ENCODE assay signal across 8 mouse cellular contexts in genomic region chr12:76256114-76256843, GRCm38 (mm10). TPM values are rescaled to one million over a fixed set of nuclear protein-coding genes. Genes with fewer than 3 reads are reported as not detected.
DNase-seq lines count a peak whose midpoint lies in the region; ATAC-seq and TF ChIP-seq lines count a peak whose summit lies in the region.

No protein-coding gene starts in this region.

- no peak overlapping the region for H3K27ac ChIP-seq in hindbrain, embryonic 12.5 days
- H3K27ac ChIP-seq in limb, embryonic 14.5 days (replicated peaks; ENCODE audit: low read depth, low read length): 0 out of 2 replicates have a peak overlapping the region, but pooled peaks have one; percentile 75
- no peak overlapping the region for H3K27ac ChIP-seq in midbrain, postnatal 0 days (ENCODE audit: low read depth, low read length)

- no peaks in the 10 kb centered on the region for H3K36me3 ChIP-seq in hindbrain, embryonic 12.5 days
- no peaks in the 10 kb centered on the region for H3K36me3 ChIP-seq in limb, embryonic 14.5 days (ENCODE audit: control insufficient read depth, insufficient read depth, low read length)
- H3K36me3 ChIP-seq in midbrain, postnatal 0 days (ENCODE audit: insufficient read depth, low read length): no peaks in the 10 kb centered on the region

- H3K4me2 ChIP-seq in hindbrain, embryonic 12.5 days (replicated peaks): peak overlapping the region; percentile 85
- peak overlapping the region; percentile 94 for H3K4me2 ChIP-seq in limb, embryonic 14.5 days (replicated peaks; ENCODE audit: low read depth, low read length, severe bottlenecking)
- peak overlapping the region; percentile 61 for H3K4me2 ChIP-seq in midbrain, postnatal 0 days (ENCODE audit: low read depth, low read length, poor library complexity, severe bottlenecking)

- TF ChIP-seq POLR2A in limb, embryonic 14.5 days (IDR thresholded peaks at IDR 0.05; ENCODE audit: borderline replicate concordance, extremely low read depth, insufficient read depth, insufficient read length): no peak

- peak overlapping the region; percentile 63 for H3K9ac ChIP-seq in hindbrain, embryonic 12.5 days
- H3K9ac ChIP-seq in limb, embryonic 14.5 days (ENCODE audit: low read depth, low read length, severe bottlenecking): peak overlapping the region; percentile 70
- H3K9ac ChIP-seq in midbrain, postnatal 0 days (replicated peaks; ENCODE audit: low read length, poor library complexity, severe bottlenecking): peak overlapping the region; percentile 69; the same call in 1 of the 2 replicates

- ATAC-seq in hindbrain, embryonic 12.5 days (ENCODE audit: low FRiP score): no peak
- ATAC-seq in limb, embryonic 14.5 days (ENCODE audit: low FRiP score, low read depth): no peak
- no peak for ATAC-seq in midbrain, postnatal 0 days (ENCODE audit: low FRiP score)
- no peak for ATAC-seq in frontal cortex, adult (ENCODE audit: low TSS enrichment)

- no peak for TF ChIP-seq CTCF in midbrain, postnatal 0 days (IDR thresholded peaks at IDR 0.05)

- H3K4me1 ChIP-seq in hindbrain, embryonic 12.5 days: peaks cover 12% of the 10 kb centered on the region
- H3K4me1 ChIP-seq in limb, embryonic 14.5 days (ENCODE audit: control insufficient read depth, insufficient read depth, low read length): peaks cover 11% of the 10 kb centered on the region; the same call in 1 of the 2 replicates
- H3K4me1 ChIP-seq in midbrain, postnatal 0 days (ENCODE audit: insufficient read depth, low read length): no peaks in the 10 kb centered on the region

- H3K9me3 ChIP-seq in hindbrain, embryonic 12.5 days (replicated peaks): no peaks in the 10 kb centered on the region
- no peaks in the 10 kb centered on the region for H3K9me3 ChIP-seq in limb, embryonic 14.5 days (ENCODE audit: control insufficient read depth, low read length)
- H3K9me3 ChIP-seq in midbrain, postnatal 0 days (ENCODE audit: low read length): no peaks in the 10 kb centered on the region

- WGBS in hindbrain, embryonic 12.5 days: 6% methylated on average over 17 of the region's 17 CpGs
- WGBS in limb, embryonic 14.5 days: 7% methylated on average over 17 of the region's 17 CpGs
- WGBS in midbrain, postnatal 0 days: 9% methylated on average over 17 of the region's 17 CpGs

- H3K27me3 ChIP-seq in hindbrain, embryonic 12.5 days: no peaks in the 10 kb centered on the region
- no peaks in the 10 kb centered on the region for H3K27me3 ChIP-seq in limb, embryonic 14.5 days (ENCODE audit: control insufficient read depth, insufficient read depth, low read length)
- H3K27me3 ChIP-seq in midbrain, postnatal 0 days (ENCODE audit: insufficient read depth, low read length): no peaks in the 10 kb centered on the region

- H3K4me3 ChIP-seq in hindbrain, embryonic 12.5 days: peak overlapping the region; percentile 49
- peak overlapping the region; percentile 64 for H3K4me3 ChIP-seq in limb, embryonic 14.5 days (replicated peaks; ENCODE audit: low read length)
- H3K4me3 ChIP-seq in midbrain, postnatal 0 days (ENCODE audit: low read depth, low read length): peak overlapping the region; percentile 60

- peak; percentile 10 for DNase-seq in adrenal gland, adult 2 months
- no peak for DNase-seq in adrenal gland, postnatal 4 days (ENCODE audit: low spot score in 2 of 2)
- DNase-seq in embryo, embryonic 9.5 days (ENCODE audit: extremely low spot score): peak; percentile 37
- DNase-seq in limb, embryonic 14.5 days (ENCODE audit: low spot score): no peak
- no peak for DNase-seq in midbrain, postnatal 0 days (ENCODE audit: low spot score)
- no peak for DNase-seq in right cerebral cortex, postnatal 25 days

RNA-seq across cellular contexts. Expression of gene Mthfd1, which starts 1.2 kb away (rescaled TPM):
- total RNA-seq in adrenal gland, adult 2 months (2021): 10 to 100 TPM; 41.8 to 49.4 TPM
- polyA plus RNA-seq in adrenal gland, adult 2 months (2012; rRNA removed): 16.0 and 18.1 TPM in 2 replicates
- total RNA-seq in adrenal gland, postnatal 4 days (2021): 10 to 100 TPM; 48.3 to 56.2 TPM
- 44.8 and 46.3 TPM in 2 replicates for polyA plus RNA-seq in hindbrain, embryonic 12.5 days (2016; fragmentation: Nextera tagmentation; extraction: Ambion mirVana)
- 37.0 and 49.5 TPM in 2 replicates for polyA plus RNA-seq in limb, embryonic 14.5 days (2012; rRNA removed)
- polyA plus RNA-seq in limb, embryonic 14.5 days (2014; fragmentation: Nextera tagmentation; extraction: Ambion mirVana): 61.8 and 62.7 TPM in 2 replicates
- 23.7 and 25.6 TPM in 2 replicates for total RNA-seq in midbrain, postnatal 0 days (2014; rRNA removed)
- polyA plus RNA-seq in midbrain, postnatal 0 days (2015; fragmentation: Nextera tagmentation; extraction: Ambion mirVana): 25.1 and 26.7 TPM in 2 replicates

RNA-seq across cellular contexts. Expression of gene Tex21, which starts 9.7 kb away (rescaled TPM):
- not detected for total RNA-seq in adrenal gland, adult 2 months (2021)
- not detected in 2 replicates for polyA plus RNA-seq in adrenal gland, adult 2 months (2012; rRNA removed)
- not detected for total RNA-seq in adrenal gland, postnatal 4 days (2021)
- polyA plus RNA-seq in hindbrain, embryonic 12.5 days (2016; fragmentation: Nextera tagmentation; extraction: Ambion mirVana): not detected in 2 replicates
- 0.06 TPM in 1 of 2 replicates, not detected in the other for polyA plus RNA-seq in limb, embryonic 14.5 days (2012; rRNA removed)
- 0.12 and 0.19 TPM in 2 replicates for polyA plus RNA-seq in limb, embryonic 14.5 days (2014; fragmentation: Nextera tagmentation; extraction: Ambion mirVana)
- not detected in 2 replicates for total RNA-seq in midbrain, postnatal 0 days (2014; rRNA removed)
- polyA plus RNA-seq in midbrain, postnatal 0 days (2015; fragmentation: Nextera tagmentation; extraction: Ambion mirVana): not detected in 2 replicates

Comparison
In these comparisons a context has a peak if more than half of its experiments do, and no peak if none do; other contexts are left out.
1. DNase-seq: peak in adrenal gland, adult 2 months (single experiment) and embryo, embryonic 9.5 days (single experiment); none in adrenal gland, postnatal 4 days (0 of 2), limb, embryonic 14.5 days (single experiment), midbrain, postnatal 0 days (single experiment) and right cerebral cortex, postnatal 25 days (single experiment).
2. Peak in every context shown above with its lines, with median percentiles within 50 percentile points of each other: H3K4me2 ChIP-seq, H3K4me3 ChIP-seq and H3K9ac ChIP-seq.